In the genomic region with DNA sequence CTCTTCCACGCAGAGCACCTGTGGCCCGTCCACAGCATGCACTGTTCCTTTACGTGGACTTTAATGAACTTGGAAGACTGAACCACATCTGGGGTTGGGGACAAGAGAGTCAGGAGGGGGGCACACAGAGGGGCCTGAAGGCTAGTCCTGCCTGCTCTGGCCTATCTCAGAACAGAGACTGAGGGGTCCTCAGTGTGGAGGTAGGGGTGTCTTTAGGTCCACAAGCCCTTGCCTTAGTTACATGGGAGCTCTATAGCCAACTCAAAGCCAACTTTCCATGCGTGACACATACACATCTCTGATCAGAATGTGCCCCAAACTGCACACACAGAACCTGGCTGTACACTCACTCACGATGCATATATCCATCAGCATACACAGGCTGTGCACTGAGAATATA, we compare ENCODE assay signal across 15 mouse cellular contexts. TPM values are rescaled to one million over a fixed set of nuclear protein-coding genes. Genes with fewer than 3 reads are reported as not detected.
A peak's percentile ranks its signal among the peaks of the same experiment; 100 is the strongest.
DNase-seq lines count a peak whose midpoint lies in the region; ATAC-seq and TF ChIP-seq lines count a peak whose summit lies in the region.
"Had no signal": no experiment of that assay in that cellular context is flagged by ENCODE, and none has a peak within 500 bp of the region (broad histone marks: within the 10 kb centered on the region; RNA-seq: fewer than 3 reads in every experiment).

No protein-coding gene starts in this region.

- peaks cover 2% of the 10 kb centered on the region; the same call in 1 of the 2 replicates for H3K27me3 ChIP-seq in forebrain, embryonic 13.5 days
- H3K27me3 ChIP-seq in hindbrain, embryonic 16.5 days (replicated peaks; ENCODE audit: control insufficient read depth, insufficient read depth, low read length) = no peaks in the 10 kb centered on the region; the same call in none of the 2 replicates
- H3K27me3 ChIP-seq in neural tube, embryonic 11.5 days (ENCODE audit: control insufficient read depth, insufficient read depth, low read length) = peaks cover 70% of the 10 kb centered on the region

- TF ChIP-seq POLR2A in lung, adult 2 months (IDR thresholded peaks at IDR 0.05; ENCODE audit: borderline replicate concordance, extremely low read depth, low read depth, low read length) = no peak

- DNase-seq in embryo, embryonic 10.5 days (ENCODE audit: low spot score) = peak; percentile 14
- no peak for DNase-seq in embryo, embryonic 10 days (ENCODE audit: low spot score)
- DNase-seq in neural tube, embryonic 11.5 days (ENCODE audit: low spot score) = no peak
- no peak for DNase-seq in lung, adult 2 months
- no peak for DNase-seq in right cerebral cortex, postnatal 36 days (ENCODE audit: low spot score in 2 of 2)
- DNase-seq in spleen, adult 18-20 months = no peak

- WGBS in forebrain, embryonic 13.5 days = 18% methylated on average over 5 of the region's 5 CpGs
- WGBS in hindbrain, embryonic 16.5 days = 28% methylated on average over 5 of the region's 5 CpGs
- 8% methylated on average over 5 of the region's 5 CpGs for WGBS in neural tube, embryonic 11.5 days
- 21% methylated on average over 5 of the region's 5 CpGs for WGBS in lung, adult 2 months

- peak overlapping the region; percentile 100 for H3K9ac ChIP-seq in forebrain, embryonic 13.5 days
- H3K9ac ChIP-seq in hindbrain, embryonic 16.5 days (ENCODE audit: low read depth, low read length) = peak overlapping the region; percentile 86
- peak overlapping the region; percentile 88 for H3K9ac ChIP-seq in neural tube, embryonic 11.5 days (ENCODE audit: low read length)
- H3K9ac ChIP-seq: limb, embryonic 15.5 days; lung, embryonic 15.5 days had no signal

- no peak for TF ChIP-seq CTCF in lung, adult 2 months (IDR thresholded peaks at IDR 0.05; ENCODE audit: insufficient read depth, low read length)

- H3K4me2 ChIP-seq in forebrain, embryonic 13.5 days = peak overlapping the region; percentile 88
- H3K4me2 ChIP-seq in hindbrain, embryonic 16.5 days (ENCODE audit: low read length) = peak overlapping the region; percentile 90
- H3K4me2 ChIP-seq in neural tube, embryonic 11.5 days (ENCODE audit: low read depth) = peak overlapping the region; percentile 59

- H3K36me3 ChIP-seq in forebrain, embryonic 13.5 days (ENCODE audit: poor library complexity, severe bottlenecking) = no peaks in the 10 kb centered on the region
- no peaks in the 10 kb centered on the region for H3K36me3 ChIP-seq in hindbrain, embryonic 16.5 days (ENCODE audit: control insufficient read depth, insufficient read depth, low read length)
- no peaks in the 10 kb centered on the region for H3K36me3 ChIP-seq in neural tube, embryonic 11.5 days (ENCODE audit: control insufficient read depth, insufficient read depth, low read length)
- H3K36me3 ChIP-seq: G1E; heart, embryonic 10.5 days; limb, embryonic 15.5 days; lung, embryonic 15.5 days had no signal

- no peak for ATAC-seq in forebrain, embryonic 13.5 days
- no peak for ATAC-seq in hindbrain, embryonic 16.5 days
- no peak for ATAC-seq in neural tube, embryonic 11.5 days (ENCODE audit: insufficient read depth, low FRiP score, low TSS enrichment)

- peak overlapping the region; percentile 100 for H3K27ac ChIP-seq in forebrain, embryonic 13.5 days
- H3K27ac ChIP-seq in hindbrain, embryonic 16.5 days (ENCODE audit: low read depth, low read length) = peak overlapping the region; percentile 96
- H3K27ac ChIP-seq in neural tube, embryonic 11.5 days (ENCODE audit: low read depth, low read length) = no peak overlapping the region
- H3K27ac ChIP-seq: heart, embryonic 10.5 days; kidney, postnatal 0 days; limb, embryonic 15.5 days; lung, embryonic 15.5 days had no signal

- H3K9me3 ChIP-seq in forebrain, embryonic 13.5 days (replicated peaks) = no peaks in the 10 kb centered on the region
- no peaks in the 10 kb centered on the region for H3K9me3 ChIP-seq in hindbrain, embryonic 16.5 days (ENCODE audit: control insufficient read depth, low read length)
- H3K9me3 ChIP-seq in neural tube, embryonic 11.5 days (ENCODE audit: control insufficient read depth, low read length) = no peaks in the 10 kb centered on the region
- H3K9me3 ChIP-seq: G1E; heart, embryonic 10.5 days; limb, embryonic 15.5 days; lung, embryonic 15.5 days; megakaryocyte, embryonic 14.5 days had no signal

- peaks cover 93% of the 10 kb centered on the region for H3K4me1 ChIP-seq in forebrain, embryonic 13.5 days
- H3K4me1 ChIP-seq in hindbrain, embryonic 16.5 days (ENCODE audit: control insufficient read depth, insufficient read depth, low read depth, low read length) = peaks cover 57% of the 10 kb centered on the region
- H3K4me1 ChIP-seq in neural tube, embryonic 11.5 days (ENCODE audit: control insufficient read depth, insufficient read depth, low read length) = peaks cover 40% of the 10 kb centered on the region
- peaks cover 6% of the 10 kb centered on the region for H3K4me1 ChIP-seq in lung, adult 2 months (ENCODE audit: control insufficient read depth, insufficient read depth, low read length)

- H3K4me3 ChIP-seq in forebrain, embryonic 13.5 days = peak overlapping the region; percentile 62
- peak overlapping the region; percentile 50 for H3K4me3 ChIP-seq in hindbrain, embryonic 16.5 days (ENCODE audit: low read length)
- peak overlapping the region; percentile 42; the same call in 1 of the 2 replicates for H3K4me3 ChIP-seq in neural tube, embryonic 11.5 days (ENCODE audit: low read depth, low read length)
- no peak overlapping the region for H3K4me3 ChIP-seq in lung, adult 2 months (replicated peaks; ENCODE audit: extremely low read depth, low read depth, low read length)
- H3K4me3 ChIP-seq: megakaryocyte, embryonic 14.5 days had no signal

RNA-seq across cellular contexts. Expression of a gene that starts 52.9 kb away (rescaled TPM):
- polyA plus RNA-seq in forebrain, embryonic 13.5 days (2015; fragmentation: Nextera tagmentation; extraction: Ambion mirVana) = 0.18 and 0.26 TPM in 2 replicates
- polyA plus RNA-seq in hindbrain, embryonic 16.5 days (2015; fragmentation: Nextera tagmentation; extraction: Ambion mirVana) = 0.52 and 0.99 TPM in 2 replicates
- polyA plus RNA-seq in neural tube, embryonic 11.5 days (2014; fragmentation: Nextera tagmentation; extraction: Ambion mirVana) = 0.27 and 1.2 TPM in 2 replicates
- 8.2 and 14.5 TPM in 2 replicates for polyA plus RNA-seq in lung, adult 2 months (2012; rRNA removed)
- polyA plus RNA-seq: C2C12, G1E had no signal

RNA-seq across cellular contexts. Expression of a gene that starts 59.5 kb away (rescaled TPM):
- polyA plus RNA-seq in forebrain, embryonic 13.5 days (2015; fragmentation: Nextera tagmentation; extraction: Ambion mirVana) = 15.0 and 16.5 TPM in 2 replicates
- 16.4 and 24.1 TPM in 2 replicates for polyA plus RNA-seq in hindbrain, embryonic 16.5 days (2015; fragmentation: Nextera tagmentation; extraction: Ambion mirVana)
- polyA plus RNA-seq in neural tube, embryonic 11.5 days (2014; fragmentation: Nextera tagmentation; extraction: Ambion mirVana) = 16.6 and 18.1 TPM in 2 replicates
- polyA plus RNA-seq in lung, adult 2 months (2012; rRNA removed) = 87.0 and 94.3 TPM in 2 replicates
